Mouse (Mus musculus) C2C12 (cell line): ENCODE results near the gene Rnft2.

Experiments used
- CEBPB ChIP-seq: IDR thresholded peaks from one replicate; pipeline ENCODE4 v1.6.1; 2011; ENCODE audit warnings: low read depth, mild to moderate bottlenecking, control low read depth, moderate library complexity
- CTCF ChIP-seq: IDR thresholded peaks from one replicate; pipeline ENCODE4 v1.5.1; 2011; ENCODE audit not compliant: control insufficient read depth, insufficient read depth, insufficient read length
- MYOD1 ChIP-seq: IDR thresholded peaks from one replicate; pipeline ENCODE4 v1.6.1; 2011; ENCODE audit warnings: low read depth; ENCODE audit not compliant: control insufficient read depth, insufficient read length
- MYOG ChIP-seq: IDR thresholded peaks from one replicate; pipeline ENCODE4 v1.6.1; 2011; ENCODE audit not compliant: control insufficient read depth, insufficient read length; ENCODE audit errors: extremely low read depth

DNA sequence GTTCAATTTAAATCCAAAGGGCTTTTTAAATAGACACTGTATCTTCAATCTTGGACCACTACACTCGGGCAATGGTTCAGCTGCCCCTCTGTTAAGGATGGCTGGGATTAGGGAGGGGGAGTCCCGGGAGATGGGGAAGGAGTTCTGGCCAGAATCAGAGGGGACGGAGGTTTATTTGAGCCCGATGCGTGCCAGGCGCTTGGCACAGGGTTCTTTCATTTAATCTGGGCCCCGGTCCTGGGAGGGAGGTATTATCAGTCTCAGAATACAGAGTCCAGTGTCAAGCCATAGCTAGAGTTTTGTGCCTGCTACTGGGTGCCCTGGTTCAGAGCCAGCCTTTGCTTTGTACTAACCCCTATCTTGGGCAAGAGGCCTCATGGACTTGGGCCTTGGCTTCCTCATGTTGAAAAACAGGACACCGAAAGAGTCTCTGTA is 77.3 kb downstream of the Rnft2 start:
- TF ChIP-seq CTCF (no peak), MYOG (no peak), MYOD1 (no peak), CEBPB (no peak)
